Mouse (Mus musculus) hindbrain, embryonic 11.5 days (tissue): ENCODE measurements at regions not wholly inside any gene's neighbourhood (a gene's known extent, or its start where the extent isn't known, plus 50 kb on each side); places are given as distances from the start of the nearest gene placed in this dataset.

ENCODE experiments used
- ATAC-seq: fragments of 200-750 bp; cut with Nextera tagmentation; 2 replicates; pipeline ENCODE4 v1.8.0; 2017; ENCODE audit warnings: mild to moderate bottlenecking, moderate TSS enrichment, moderate library complexity; ENCODE audit not compliant: low FRiP score
- DNase-seq: peaks from one replicate; pipeline ENCODE4 v3.0.0-alpha.2; 2015; ENCODE audit warnings: low spot score
- H3K27ac ChIP-seq: fragments of 300-500 bp; sonication (generic); 2 replicates; pipeline ENCODE4 v1.5.1; 2014; ENCODE audit warnings: mild to moderate bottlenecking, low read depth, low read length
- H3K27me3 ChIP-seq: fragments of 300-500 bp; sonication (generic); 2 replicates; pipeline ENCODE4 v1.6.1; 2014; ENCODE audit warnings: mild to moderate bottlenecking, low read length, moderate library complexity, mixed read lengths; ENCODE audit not compliant: control insufficient read depth, insufficient read depth
- H3K36me3 ChIP-seq: fragments of 300-500 bp; sonication (generic); 2 replicates; pipeline ENCODE4 v1.6.1; 2014; ENCODE audit warnings: mild to moderate bottlenecking, low read length, moderate library complexity, mixed read lengths; ENCODE audit not compliant: control insufficient read depth, insufficient read depth
- H3K4me1 ChIP-seq: fragments of 300-500 bp; sonication (generic); replicated peaks from 2 replicates; pipeline ENCODE4 v1.6.1; 2014; ENCODE audit warnings: low read length, mixed read lengths; ENCODE audit not compliant: control insufficient read depth, insufficient read depth
- H3K4me2 ChIP-seq: fragments of 300-500 bp; sonication (generic); replicated peaks from 2 replicates; pipeline ENCODE4 v1.6.1; 2014; ENCODE audit warnings: mild to moderate bottlenecking, low read depth, low read length
- H3K4me3 ChIP-seq: fragments of 300-500 bp; sonication (generic); 2 replicates; pipeline ENCODE4 v1.5.1; 2014; ENCODE audit warnings: low read depth, low read length
- H3K9ac ChIP-seq: fragments of 300-500 bp; sonication (generic); 2 replicates; pipeline ENCODE4 v1.6.1; 2014; ENCODE audit warnings: low read depth, low read length
- H3K9me3 ChIP-seq: fragments of 300-500 bp; sonication (generic); 2 replicates; pipeline ENCODE4 v1.6.1; 2016; ENCODE audit warnings: low read length; ENCODE audit not compliant: control insufficient read depth
- WGBS: fragments of 180-500 bp; shearing (Covaris S2); extraction: QIAGEN DNeasy Blood & Tissue Kit; methylation state at CpG from one replicate; pipeline ENCODE4 v1.1.7; 2014; 5-methylcytosine and 5-hydroxymethylcytosine counted together

DNA sequence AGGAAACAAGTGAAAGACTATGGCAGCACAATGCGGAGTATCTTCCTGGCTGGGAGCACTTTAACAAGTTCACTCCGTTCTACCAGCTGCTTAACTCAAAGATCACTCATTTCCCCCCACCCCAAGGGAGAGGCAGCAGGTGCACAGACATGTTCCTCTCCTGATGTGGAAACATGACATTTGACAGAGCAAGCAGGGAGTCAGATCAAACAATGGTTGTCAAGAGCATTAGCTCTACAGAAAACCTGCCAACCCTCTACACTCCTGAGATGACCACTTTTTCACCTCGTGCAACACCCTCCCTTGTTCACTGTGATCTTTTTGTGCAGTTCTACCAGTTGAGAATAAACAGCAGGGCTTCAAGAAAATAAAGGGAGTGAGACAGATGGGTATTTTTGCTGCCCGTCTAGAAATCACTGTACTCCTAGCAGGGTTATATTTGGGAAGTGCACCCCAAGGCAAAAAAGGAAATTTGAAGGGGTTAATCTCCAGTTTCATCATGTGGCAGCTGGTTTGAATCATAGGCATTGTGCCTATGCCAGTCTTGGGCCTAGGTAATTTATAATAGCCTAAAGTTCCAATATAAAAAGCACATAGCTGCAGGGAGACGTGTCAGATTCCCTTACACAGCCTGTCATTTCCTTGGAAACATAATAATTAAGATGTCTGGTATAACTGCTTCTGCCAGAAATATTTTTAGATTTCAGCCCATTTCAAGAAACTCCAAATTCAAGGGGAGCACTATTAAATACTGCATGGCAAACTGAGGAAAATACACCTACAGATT, 210.5 kb upstream of the Epha6 start:
- peak; percentile 57; the same call in 1 of the 2 replicates for ATAC-seq
- Histone ChIP-seq H3K9me3 (no peaks in the 10 kb centered on the region), H3K4me3 (no peak overlapping the region), H3K4me1 (no peaks in the 10 kb centered on the region), H3K27ac (no peak overlapping the region), H3K4me2 (no peak overlapping the region), H3K36me3 (no peaks in the 10 kb centered on the region), H3K27me3 (no peaks in the 10 kb centered on the region), H3K9ac (no peak overlapping the region)
- WGBS = 55% methylated on average over 5 of the region's 5 CpGs
- DNase-seq = peak; percentile 6

GRCm38 (mm10) chr16:60800746-60801145, 195.4 kb upstream of the Epha6 start:
- Histone ChIP-seq H3K27ac (no peak overlapping the region), H3K9me3 (no peaks in the 10 kb centered on the region), H3K4me1 (no peaks in the 10 kb centered on the region), H3K4me2 (no peak overlapping the region), H3K9ac (no peak overlapping the region), H3K4me3 (no peak overlapping the region), H3K27me3 (no peaks in the 10 kb centered on the region), H3K36me3 (no peaks in the 10 kb centered on the region)
- DNase-seq = no peak
- 84% methylated on average over 4 of the region's 4 CpGs for WGBS
- no peak for ATAC-seq
